Mouse (Mus musculus): ENCODE measurements around the gene Vim. TPM values are rescaled to one million over a fixed set of nuclear protein-coding genes. Genes with fewer than 3 reads are reported as not detected.

The Vim gene
- total RNA-seq (2015; ENCODE audit: low replicate concordance) (309 and 388 TPM in 2 replicates), total RNA-seq (2017; ENCODE audit: low replicate concordance) (216 and 250 TPM in 2 replicates)

DNA sequence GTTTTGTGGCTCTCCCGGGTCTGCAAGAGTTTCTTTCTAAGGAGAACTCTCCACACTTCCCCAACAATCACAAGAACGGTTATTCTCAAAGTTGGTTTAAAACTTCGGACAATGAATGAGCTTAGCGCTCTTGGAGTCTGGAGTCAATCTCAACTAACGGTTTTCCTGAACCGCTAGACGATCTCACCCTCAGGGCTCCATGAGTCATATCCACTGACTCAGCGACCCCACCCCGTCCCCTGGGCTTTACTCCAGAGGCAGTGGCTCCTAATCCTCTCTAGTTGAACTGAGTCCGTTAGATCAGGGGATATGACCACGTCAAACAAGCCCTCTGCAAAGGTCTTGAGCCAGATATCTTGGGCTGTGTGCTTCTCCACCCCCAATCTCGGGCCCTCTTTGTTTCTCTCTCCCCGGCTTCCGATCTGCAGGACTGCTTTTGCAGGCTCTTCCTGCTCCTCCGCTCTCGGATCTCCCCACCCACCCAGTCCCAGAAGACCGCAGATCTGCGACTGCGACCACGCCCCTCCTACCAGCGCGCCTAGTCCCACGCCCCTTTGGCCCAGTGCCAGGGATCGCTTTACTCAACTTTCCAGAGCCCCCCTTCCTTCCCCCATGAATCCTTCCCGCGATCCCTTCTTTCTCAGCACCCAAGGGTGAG is at the start of gene Vim:
TSS of gene Vim (plus strand) at position 520 of the 658 bp plus-strand sequence.
- no peak for ATAC-seq (replicated peaks; ENCODE audit: low FRiP score, poor library complexity, severe bottlenecking)

DNA sequence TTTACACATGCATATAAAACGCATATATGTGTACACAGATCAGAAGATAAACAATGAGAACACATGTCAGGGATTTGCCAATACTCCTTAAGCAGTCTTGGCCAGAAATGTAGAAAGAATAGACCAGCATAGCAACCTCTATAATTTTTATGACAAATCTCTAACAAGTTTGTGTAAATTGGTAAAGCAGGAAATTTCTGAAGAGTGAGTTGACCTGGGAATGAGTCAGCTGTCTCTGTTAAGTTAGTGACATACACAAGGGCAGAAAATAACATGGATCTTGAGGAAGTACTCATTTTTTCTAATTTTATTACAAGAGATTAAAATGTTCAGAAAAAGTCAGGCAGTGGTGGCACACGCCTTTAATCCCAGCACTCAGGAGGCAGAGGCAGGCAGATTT is 47.5 kb upstream of the Vim start:
- no peak for ATAC-seq (replicated peaks; ENCODE audit: low FRiP score, poor library complexity, severe bottlenecking)

DNA sequence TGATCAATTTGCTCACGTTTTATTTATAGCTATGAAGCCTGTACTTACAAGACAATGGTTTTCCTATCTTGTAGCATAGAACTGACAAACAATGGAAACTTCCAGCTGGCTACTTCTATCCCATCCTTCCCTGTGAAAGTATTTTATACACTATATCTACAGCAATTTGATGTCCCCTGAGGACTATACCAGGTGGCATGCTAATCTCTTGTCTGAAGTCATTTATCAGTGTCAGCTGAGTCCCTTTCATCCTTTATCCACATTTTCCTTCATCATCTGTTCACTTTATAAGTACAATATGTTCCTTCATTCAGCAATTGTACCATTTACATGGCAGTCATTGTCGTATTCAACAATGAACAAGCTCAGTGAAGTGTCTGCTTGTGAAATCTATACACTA is 46.6 kb upstream of the Vim start:
- ATAC-seq (replicated peaks; ENCODE audit: low FRiP score, poor library complexity, severe bottlenecking) = no peak

DNA sequence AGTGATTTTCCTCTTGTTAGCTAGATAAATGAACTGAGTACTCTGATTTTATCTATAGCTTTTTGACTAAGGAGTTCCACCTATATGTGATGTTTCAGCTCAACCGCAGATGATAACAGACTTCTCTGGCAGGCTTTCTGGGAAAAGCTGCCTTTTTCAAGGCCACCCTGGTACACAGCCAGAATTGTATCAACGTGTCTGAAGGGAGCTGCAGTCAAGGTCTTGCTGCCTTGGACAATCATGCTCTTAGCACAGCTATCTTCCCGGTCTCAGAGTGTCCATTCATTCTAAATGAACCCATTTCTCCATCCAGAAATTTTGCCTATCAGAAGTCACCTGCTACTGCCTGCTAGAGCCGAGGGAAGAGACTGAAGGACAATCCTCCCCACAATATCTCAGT is 46.2 kb upstream of the Vim start:
- ATAC-seq (replicated peaks; ENCODE audit: low FRiP score, poor library complexity, severe bottlenecking) = no peak

DNA sequence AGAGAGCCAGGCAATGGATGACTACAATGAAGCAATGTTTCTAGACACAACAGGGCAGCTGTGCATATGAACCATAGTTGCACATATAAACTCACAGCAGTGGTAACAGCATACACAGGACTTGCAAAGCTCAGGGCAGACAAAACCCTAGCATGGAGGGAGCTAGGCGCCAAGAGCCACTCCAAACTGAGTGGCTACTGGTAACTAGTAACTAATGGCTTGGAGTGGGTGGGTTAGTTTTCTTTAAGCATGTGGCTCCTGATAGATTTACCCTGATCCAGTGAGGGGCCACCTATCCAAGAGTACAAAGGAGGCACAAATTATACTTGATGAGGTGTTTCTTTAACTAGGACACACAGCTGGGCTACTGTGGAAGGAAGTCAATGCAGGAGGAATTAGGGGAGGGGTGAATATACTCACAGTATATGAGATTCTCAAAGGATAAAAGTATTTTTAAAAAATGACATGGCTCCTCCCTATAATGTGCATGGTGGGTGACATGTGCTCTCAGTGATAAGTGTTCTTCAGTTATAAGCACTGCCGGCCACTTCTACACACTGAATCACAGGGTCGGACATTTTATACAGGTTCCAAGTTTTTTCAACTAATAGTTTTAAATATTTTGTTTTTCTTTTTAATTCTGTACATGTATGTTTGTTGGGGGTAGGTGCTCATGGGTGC is 44.3 kb upstream of the Vim start:
- ATAC-seq (replicated peaks; ENCODE audit: low FRiP score, poor library complexity, severe bottlenecking) = no peak

DNA sequence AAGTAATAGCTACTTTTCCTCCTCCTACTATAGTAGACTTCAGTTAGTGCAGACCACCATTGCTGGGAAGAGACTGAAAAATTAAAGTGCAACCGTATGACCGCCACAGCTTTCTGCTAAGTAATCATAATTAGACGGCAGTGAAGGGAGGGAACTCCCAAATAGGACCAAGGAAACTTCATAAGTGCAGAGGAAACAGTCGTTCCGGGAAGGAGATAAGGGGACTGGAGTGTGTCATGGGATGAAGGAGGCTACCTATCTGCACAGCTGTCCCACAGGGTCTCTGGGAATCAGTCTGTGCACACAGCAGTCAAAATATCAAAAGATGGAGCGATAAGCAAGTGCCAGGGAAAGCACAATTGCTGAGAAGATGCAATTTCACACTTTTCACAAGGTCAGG is 43.1 kb upstream of the Vim start:
- ATAC-seq (replicated peaks; ENCODE audit: low FRiP score, poor library complexity, severe bottlenecking) = no peak

DNA sequence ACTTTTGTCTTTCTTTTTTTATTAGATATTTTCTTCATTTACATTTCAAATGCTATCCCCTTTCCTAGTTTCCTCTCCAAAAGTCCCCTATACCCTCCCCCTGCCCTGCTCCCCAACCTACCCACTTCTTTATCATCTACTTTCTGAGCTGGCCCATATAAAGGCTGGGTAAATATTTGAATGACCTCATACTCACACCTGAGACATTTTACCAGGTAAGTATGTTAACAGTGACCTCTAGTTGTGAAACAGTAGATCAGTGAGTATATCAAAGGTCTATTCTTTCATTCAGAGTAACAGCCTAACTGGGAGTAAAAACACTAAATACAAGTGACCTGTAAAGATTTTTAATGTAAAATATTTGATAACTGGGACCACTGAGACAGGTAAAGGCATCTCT is 37.0 kb upstream of the Vim start:
- no peak for ATAC-seq (replicated peaks; ENCODE audit: low FRiP score, poor library complexity, severe bottlenecking)

DNA sequence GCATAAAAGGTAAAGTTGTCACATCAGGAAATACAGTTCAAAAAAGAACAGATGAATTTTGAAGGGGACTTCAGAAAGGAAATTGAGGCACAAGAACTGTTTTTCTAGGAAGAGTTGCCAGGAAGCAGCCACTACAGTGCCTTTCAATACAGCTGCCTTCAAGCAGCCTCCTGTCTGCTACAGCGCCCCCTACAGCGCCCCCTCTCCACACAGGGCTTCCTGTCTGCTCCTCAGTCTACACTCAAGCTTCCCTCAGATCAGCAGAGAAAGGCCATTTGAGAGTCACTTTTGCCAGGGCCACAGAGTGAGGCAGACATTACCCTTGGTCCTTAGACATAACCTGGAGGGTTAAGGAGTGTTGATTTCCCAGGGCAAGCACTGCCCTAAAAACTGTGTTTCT is 36.0 kb upstream of the Vim start:
- ATAC-seq (replicated peaks; ENCODE audit: low FRiP score, poor library complexity, severe bottlenecking) = no peak

DNA sequence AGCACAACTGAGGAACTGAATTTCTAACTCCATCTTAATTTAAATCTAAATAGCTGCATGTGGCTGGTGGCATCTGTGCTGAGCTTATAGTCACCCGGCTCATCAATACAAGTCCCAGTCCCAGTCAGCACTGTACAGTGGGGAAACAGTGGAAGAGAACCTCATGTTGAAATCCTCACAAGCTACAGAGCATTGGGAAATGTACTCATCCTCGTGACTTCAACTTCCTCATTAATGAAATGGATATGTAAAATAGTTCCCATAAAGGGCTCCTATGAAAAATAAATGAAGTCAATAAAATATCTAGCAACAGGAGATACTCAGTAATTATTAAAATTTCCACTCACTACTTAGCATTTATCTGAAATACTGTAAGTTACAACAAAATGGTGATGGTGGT is 35.5 kb upstream of the Vim start:
- no peak for ATAC-seq (replicated peaks; ENCODE audit: low FRiP score, poor library complexity, severe bottlenecking)

DNA sequence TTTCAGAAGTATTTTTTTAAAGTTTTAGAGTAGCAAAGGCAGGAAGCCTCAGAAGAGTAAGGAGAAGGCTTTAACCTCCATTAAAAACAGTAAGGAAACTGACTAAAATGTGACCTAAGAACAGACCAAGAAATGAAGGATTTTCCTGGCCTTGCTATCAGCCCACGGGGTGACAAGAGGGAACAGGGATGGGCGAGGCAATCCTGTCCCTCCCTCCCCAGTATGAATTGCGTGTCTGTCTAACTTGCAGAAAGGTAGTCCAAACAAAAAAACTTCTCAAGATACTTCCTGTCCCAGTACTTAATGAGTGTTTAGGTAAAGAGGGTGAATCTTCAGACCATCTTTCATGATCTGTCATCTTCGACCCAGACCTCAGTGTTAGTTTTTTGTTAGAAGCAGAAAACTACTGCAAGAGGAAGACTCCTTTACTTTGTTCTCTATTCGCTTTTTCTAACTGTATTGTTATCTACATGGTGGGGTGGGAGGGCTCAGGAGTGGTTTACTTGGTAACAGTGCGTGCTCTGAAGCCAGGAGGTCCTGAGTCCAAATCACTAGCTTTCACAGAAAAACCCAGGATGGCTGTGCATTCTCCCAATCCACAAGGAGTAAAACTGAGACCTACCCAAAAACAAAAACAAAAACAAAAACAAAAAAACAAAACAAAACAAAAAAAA is 34.9 kb upstream of the Vim start:
- ATAC-seq (replicated peaks; ENCODE audit: low FRiP score, poor library complexity, severe bottlenecking) = no peak

DNA sequence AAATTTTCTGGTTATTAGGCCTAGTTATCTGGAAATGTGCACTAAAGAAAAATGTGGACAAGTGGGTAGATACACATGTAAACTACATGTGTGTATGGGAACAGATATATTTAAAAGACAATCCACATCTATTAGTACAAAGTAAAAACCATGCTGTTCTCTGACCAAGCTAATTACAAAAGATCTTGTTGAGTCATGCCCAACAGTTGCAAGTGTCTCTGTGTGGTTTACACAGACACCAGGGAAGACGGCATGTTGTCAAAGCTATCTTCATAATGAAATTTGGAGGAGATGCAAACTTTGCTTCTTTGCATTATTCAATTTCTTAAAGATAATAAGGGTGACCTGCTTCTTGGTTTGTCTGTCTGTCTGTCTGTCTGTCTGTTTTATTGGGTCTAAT is 33.9 kb upstream of the Vim start:
- no peak for ATAC-seq (replicated peaks; ENCODE audit: low FRiP score, poor library complexity, severe bottlenecking)

DNA sequence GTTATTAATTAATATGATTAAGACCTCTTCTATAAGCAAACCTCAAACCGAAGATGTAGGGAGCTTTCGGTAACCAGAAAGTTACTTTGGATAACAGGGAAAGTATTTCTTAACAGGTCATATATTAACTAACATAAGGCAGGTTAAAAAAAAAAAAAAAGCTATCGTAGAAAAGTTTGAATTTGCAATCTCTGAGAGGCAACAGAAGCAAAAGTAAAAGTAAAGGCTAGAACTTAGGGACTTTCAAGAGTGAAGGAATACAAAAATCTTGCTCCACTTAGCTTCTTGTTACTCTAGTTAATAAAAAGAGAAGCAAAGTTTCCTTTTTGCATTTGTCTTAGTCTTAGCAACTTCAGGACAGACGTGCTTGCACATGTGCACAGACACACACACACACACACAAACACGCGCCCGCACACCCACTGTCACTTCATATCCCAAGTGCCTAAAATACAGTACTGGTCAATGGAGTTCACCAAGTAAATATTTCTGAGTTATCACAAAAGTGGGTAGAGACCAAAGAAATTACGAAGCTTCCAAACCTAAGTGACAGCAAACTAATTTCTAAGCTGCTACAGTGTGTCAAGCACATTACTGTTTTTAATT is 30.1 kb upstream of the Vim start:
- no peak; the same call in 1 of the 2 replicates for ATAC-seq (replicated peaks; ENCODE audit: low FRiP score, poor library complexity, severe bottlenecking)

DNA sequence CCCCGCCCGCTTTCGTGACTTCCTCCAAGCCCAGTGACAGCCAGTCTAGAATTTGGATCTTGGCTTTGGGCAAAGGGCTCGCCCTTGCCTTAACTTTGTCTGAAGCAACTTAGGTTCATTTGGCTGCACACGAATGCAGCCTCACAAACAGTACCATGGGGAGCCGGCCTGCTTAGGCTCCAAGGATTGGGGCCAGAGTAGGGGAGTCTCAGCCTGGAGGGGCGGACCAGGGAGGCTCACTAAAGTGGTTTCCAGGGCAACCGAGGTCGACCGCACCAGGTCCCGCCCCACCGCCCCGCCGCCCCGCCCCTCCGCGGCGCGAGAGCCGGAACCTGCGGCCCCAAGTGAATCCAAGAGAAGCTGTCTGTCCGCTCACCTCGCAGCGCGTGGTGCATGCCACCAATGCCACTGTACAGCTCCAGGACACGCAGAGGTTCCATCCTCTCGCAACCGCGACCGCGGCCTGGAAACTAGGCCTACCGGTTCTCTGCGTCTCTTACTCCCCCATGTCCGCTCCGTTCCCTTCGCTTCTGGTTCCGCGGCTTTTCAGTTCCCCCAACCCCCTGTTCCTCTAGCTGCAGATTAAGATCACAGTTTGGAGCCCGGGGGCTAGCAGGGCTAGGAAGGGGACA is 29.4 kb upstream of the Vim start, which contains the start of gene Trdmt1:
TSS of gene Trdmt1 (minus strand) at position 476 of the 632 bp plus-strand sequence.
- peak; percentile 96 for ATAC-seq (replicated peaks; ENCODE audit: low FRiP score, poor library complexity, severe bottlenecking)

DNA sequence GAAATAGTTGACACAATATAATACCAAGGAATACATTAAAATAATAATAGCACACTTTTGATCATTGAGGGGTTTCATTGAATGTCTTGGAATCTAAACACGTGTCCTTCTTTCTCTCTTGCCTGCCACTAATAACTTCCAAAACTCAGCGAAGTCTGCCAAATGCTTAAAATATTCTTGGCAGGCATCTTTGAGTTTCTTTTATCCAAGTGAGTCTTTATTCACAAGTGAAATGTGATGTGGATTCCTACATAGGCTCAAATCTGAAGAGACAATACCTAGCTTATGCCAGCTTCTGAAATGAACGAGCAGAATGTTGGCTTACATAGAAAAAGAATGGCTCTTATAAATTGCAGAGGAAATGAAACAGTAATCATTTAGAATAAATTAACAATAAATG is 25.0 kb upstream of the Vim start:
- no peak for ATAC-seq (replicated peaks; ENCODE audit: low FRiP score, poor library complexity, severe bottlenecking)

DNA sequence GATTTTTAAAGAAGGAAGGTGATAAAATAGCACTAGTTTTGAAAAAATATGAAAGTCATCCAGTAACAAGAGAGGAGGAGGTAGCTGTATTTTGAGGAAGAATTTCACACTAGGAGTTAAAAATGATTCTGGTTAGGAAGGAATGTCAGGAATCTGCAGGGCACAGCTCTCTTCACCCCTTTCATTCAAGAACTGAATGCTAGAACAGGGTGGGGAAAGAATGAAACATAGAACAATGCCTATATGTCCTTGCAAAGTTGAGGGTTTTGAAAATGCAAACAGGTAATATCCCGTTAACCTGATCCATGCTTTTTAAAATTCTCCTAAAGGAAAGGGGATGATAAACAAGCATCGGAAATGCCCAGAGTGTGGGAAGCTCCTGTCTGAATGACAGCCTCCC is 19.8 kb upstream of the Vim start:
- no peak for ATAC-seq (replicated peaks; ENCODE audit: low FRiP score, poor library complexity, severe bottlenecking)

DNA sequence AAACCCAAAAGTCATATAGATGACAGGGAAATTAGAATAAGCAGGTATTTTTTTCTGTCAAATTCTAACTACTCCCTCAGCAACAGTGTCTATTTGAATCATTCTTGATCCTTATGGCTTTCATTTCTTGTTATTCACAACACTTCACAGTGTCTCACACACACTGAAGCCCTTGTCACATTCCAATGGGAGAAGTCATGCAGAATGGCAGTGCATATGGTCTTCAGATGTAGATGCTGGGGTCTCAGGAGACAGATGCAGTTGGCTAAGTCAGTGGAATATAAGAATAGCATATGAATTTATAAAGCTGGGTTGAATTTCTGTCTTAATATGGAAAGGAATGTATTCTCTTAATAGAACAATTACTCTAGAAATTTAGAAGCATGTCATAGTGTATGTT is 17.5 kb upstream of the Vim start:
- ATAC-seq (replicated peaks; ENCODE audit: low FRiP score, poor library complexity, severe bottlenecking) = no peak

DNA sequence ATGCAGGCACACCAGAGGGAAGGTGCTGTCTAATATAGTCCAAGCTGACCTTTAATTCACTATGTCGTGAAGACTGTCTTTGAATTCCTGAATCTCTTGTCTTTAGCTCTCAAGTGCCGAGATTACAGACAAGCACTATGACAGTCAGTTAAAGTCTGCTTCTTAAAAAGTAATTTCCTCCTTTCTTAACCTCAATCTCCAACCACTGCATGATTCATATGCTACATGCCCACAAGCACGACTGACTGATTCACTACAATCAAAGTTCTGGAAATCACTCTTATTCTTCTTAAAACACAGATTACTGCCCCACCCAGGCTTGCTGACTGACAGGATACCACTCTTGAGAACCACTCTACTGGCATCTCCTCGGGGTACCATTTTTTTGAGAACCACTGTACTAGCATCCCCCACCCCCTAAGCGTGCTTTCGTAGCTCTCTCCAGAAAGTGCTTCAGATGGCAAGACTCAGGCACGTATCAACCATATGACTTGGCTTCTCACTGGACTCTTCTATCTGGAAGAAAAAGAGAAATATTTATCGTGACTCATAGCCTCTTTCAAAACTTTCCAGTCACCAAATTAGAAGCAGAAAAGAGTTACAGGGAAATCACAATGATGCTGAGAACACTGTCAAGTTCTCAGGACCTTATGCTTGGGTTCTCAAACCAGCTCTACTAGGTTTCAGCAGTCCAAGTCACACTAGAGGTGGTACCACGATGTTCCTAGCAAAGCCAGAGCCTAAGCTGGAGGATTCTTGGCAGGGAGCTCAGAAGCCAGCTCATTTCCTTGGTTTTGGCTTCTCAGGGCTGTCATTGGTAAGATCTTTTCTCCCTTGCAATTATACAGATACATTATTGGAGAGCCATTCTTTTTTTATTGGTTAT is 16.3 kb upstream of the Vim start:
- ATAC-seq (replicated peaks; ENCODE audit: low FRiP score, poor library complexity, severe bottlenecking) = no peak

DNA sequence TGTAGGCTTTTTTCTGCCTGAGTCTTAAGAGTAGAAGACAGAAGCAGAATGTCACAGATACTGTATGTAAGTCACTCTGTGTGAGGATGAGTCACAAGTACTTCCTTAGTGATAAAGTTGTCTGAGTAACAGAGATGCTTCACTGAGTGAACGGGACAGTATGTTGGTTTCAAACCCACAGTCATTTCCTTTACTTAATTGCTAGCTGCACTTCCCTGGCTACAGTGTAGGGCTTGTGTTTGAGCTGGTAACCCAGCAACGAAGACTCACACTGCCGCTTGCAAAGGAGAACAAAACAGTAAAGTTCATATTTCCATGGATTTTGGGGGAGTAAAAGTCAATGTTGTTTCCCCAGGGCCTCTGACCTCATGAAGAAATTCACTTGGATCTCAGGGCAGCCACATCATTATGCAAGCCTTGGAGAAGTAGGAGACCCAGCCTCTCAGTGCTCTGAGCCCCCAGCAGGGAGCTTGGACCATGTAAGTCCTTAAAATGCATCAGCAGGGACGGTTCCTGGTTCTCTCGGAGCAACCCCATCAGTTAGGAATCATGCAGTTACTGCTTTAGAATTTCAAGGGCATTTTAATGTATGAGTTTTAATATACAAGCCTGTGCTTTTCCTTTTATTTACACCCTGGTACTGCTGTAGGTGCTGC is 15.0 kb upstream of the Vim start:
- ATAC-seq (replicated peaks; ENCODE audit: low FRiP score, poor library complexity, severe bottlenecking) = no peak

DNA sequence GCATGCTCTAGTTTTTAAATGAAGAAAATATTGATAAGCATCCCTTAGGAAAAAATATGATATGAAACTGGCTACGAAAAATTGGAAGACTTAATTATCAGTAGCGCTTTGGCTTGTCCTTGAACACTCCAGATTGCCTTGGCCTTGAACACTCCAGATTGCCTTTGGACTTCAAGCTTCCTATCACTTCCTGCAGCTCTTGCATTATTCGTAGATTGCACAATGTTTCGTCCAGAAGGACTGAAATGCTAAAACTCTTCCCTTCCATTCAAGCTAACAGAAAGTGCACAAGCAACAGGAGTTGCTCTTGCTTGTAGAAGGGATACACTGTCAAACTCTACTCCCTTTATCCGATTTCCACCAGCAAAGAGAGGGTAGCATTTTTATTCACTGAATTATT is 14.4 kb upstream of the Vim start:
- ATAC-seq (replicated peaks; ENCODE audit: low FRiP score, poor library complexity, severe bottlenecking) = no peak

Measured in erythroblast, adult 5-6 weeks (primary cell).